Mouse (Mus musculus) monocyte, adult 2 months (primary cell): ENCODE measurements around the gene Sun2.

Experiments
- DNase-seq, 2 experiments: peaks; one replicate each; pipeline ENCODE4 v3.0.0; 2022; ENCODE audit warnings: low spot score in 2 of 2, low read depth in 1 of 2

Sun2 gene

GRCm38 (mm10) chr15:79741921-79742705 is at the start of gene Sun2:
Gene Sun2, minus strand, starts transcription at chr15:79742536.
- peak; percentile 81 to 90 for DNase-seq

GRCm38 (mm10) chr15:79791502-79791901 is 49.2 kb upstream of the Sun2 start:
- peak in 1 of 2 experiments; percentile 18 for DNase-seq

GRCm38 (mm10) chr15:79790905-79791304 is 48.6 kb upstream of the Sun2 start:
- no peak for DNase-seq

- no peak for DNase-seq
These were observed 47.8 kb upstream of the Sun2 start for GRCm38 (mm10) chr15:79790111-79790510.

GRCm38 (mm10) chr15:79787815-79788214 is 45.5 kb upstream of the Sun2 start:
- DNase-seq: no peak

- DNase-seq: no peak
These were observed 42.7 kb upstream of the Sun2 start for GRCm38 (mm10) chr15:79785056-79785455.

GRCm38 (mm10) chr15:79777749-79778148 is 35.4 kb upstream of the Sun2 start, which contains the start of gene Dnal4:
Gene Dnal4, minus strand, starts transcription at chr15:79777849.
- DNase-seq: no peak

- no peak for DNase-seq
These were observed 33.3 kb upstream of the Sun2 start for GRCm38 (mm10) chr15:79775662-79776061.

GRCm38 (mm10) chr15:79774117-79775027 is 32.0 kb upstream of the Sun2 start:
- peak; percentile 94 to 95 for DNase-seq

- DNase-seq: no peak
These were observed 28.4 kb upstream of the Sun2 start for GRCm38 (mm10) chr15:79770629-79771240.

- DNase-seq: no peak
These were observed 26.0 kb upstream of the Sun2 start for GRCm38 (mm10) chr15:79768302-79768701.

- no peak for DNase-seq
These were observed 25.1 kb upstream of the Sun2 start for GRCm38 (mm10) chr15:79767327-79767961.

GRCm38 (mm10) chr15:79766586-79767071 is 24.3 kb upstream of the Sun2 start:
- DNase-seq: no peak

GRCm38 (mm10) chr15:79766168-79766567 is 23.8 kb upstream of the Sun2 start:
- no peak for DNase-seq

GRCm38 (mm10) chr15:79765361-79765760 is 23.0 kb upstream of the Sun2 start:
- no peak for DNase-seq

- no peak for DNase-seq
These were observed 22.4 kb upstream of the Sun2 start for GRCm38 (mm10) chr15:79764539-79765267.

GRCm38 (mm10) chr15:79763601-79764246 is 21.4 kb upstream of the Sun2 start:
- no peak for DNase-seq

- no peak for DNase-seq
These were observed 20.7 kb upstream of the Sun2 start for GRCm38 (mm10) chr15:79763001-79763400.

- DNase-seq: no peak
These were observed 18.6 kb upstream of the Sun2 start for GRCm38 (mm10) chr15:79760956-79761355.

GRCm38 (mm10) chr15:79757118-79757517 is 14.8 kb upstream of the Sun2 start:
- no peak for DNase-seq
